Mouse (Mus musculus) myocyte (in vitro differentiated cells): ENCODE results near the gene Cerk. TPM values are rescaled to one million over a fixed set of nuclear protein-coding genes. Genes with fewer than 3 reads are reported as not detected.

ENCODE experiments used
- H3K27me3 ChIP-seq: one replicate; pipeline ENCODE4 v1.6.1; 2011; ENCODE audit not compliant: control insufficient read depth, insufficient read depth, insufficient read length
- H3K36me3 ChIP-seq: one replicate; pipeline ENCODE4 v1.6.1; 2011; ENCODE audit not compliant: control insufficient read depth, insufficient read depth
- H3K4me2 ChIP-seq: one replicate; pipeline ENCODE4 v1.6.1; 2011; ENCODE audit warnings: low read depth, control low read depth
- H3K4me3 ChIP-seq: one replicate; pipeline ENCODE4 v1.5.1; 2011; ENCODE audit warnings: mild to moderate bottlenecking, control low read depth, moderate library complexity
- H3K79me2 ChIP-seq: one replicate; pipeline ENCODE4 v1.6.1; 2011; ENCODE audit not compliant: control insufficient read depth, insufficient read depth
- H3ac ChIP-seq: one replicate; pipeline ENCODE4 v1.6.1; 2011; ENCODE audit not compliant: control insufficient read depth, insufficient read length
- CEBPB ChIP-seq: IDR thresholded peaks from 2 replicates; pipeline ENCODE4 v1.6.1; 2011; ENCODE audit warnings: mild to moderate bottlenecking, moderate library complexity; ENCODE audit not compliant: poor library complexity, insufficient read depth, severe bottlenecking
- E2F4 ChIP-seq: IDR thresholded peaks from one replicate; pipeline ENCODE4 v1.6.1; 2011; ENCODE audit warnings: mild to moderate bottlenecking, control low read depth, moderate library complexity; ENCODE audit not compliant: insufficient read depth
- MAX ChIP-seq: IDR thresholded peaks from one replicate; pipeline ENCODE4 v1.6.1; 2011; ENCODE audit warnings: low read depth, mild to moderate bottlenecking, control low read depth
- MYOD1 ChIP-seq, 3 experiments: IDR thresholded peaks; one replicate each; pipeline ENCODE4 v1.6.1; 2011; ENCODE audit warnings: control low read depth in 2 of 3, low read depth in 2 of 3, mild to moderate bottlenecking in 2 of 3, moderate library complexity in 1 of 3; ENCODE audit not compliant: insufficient read length in 2 of 3, control insufficient read depth in 1 of 3
- MYOG ChIP-seq, 3 experiments: IDR thresholded peaks; one replicate each; pipeline ENCODE4 v1.6.1; 2011; ENCODE audit warnings: control low read depth in 2 of 3, low read depth in 2 of 3, mild to moderate bottlenecking in 2 of 3; ENCODE audit not compliant: insufficient read length in 2 of 3, control insufficient read depth in 1 of 3, insufficient read depth in 1 of 3
- POLR2A ChIP-seq: IDR thresholded peaks from one replicate; pipeline ENCODE4 v1.6.1; 2011; ENCODE audit warnings: low read depth, mild to moderate bottlenecking, control low read depth, moderate library complexity; ENCODE audit not compliant: insufficient read length
- POLR2AphosphoS2 ChIP-seq: IDR thresholded peaks from one replicate; pipeline ENCODE4 v1.6.1; 2011; ENCODE audit warnings: low read depth, control low read depth; ENCODE audit not compliant: insufficient read length
- REST ChIP-seq: IDR thresholded peaks from one replicate; pipeline ENCODE4 v1.6.1; 2011; ENCODE audit warnings: mild to moderate bottlenecking, control low read depth, moderate library complexity; ENCODE audit not compliant: insufficient read depth, insufficient read length
- SRF ChIP-seq: IDR thresholded peaks from one replicate; pipeline ENCODE4 v1.6.1; 2011; ENCODE audit warnings: low read depth; ENCODE audit not compliant: control insufficient read depth, insufficient read length
- TCF12 ChIP-seq: IDR thresholded peaks from one replicate; pipeline ENCODE4 v1.6.1; 2011; ENCODE audit warnings: mild to moderate bottlenecking, control low read depth; ENCODE audit not compliant: poor library complexity, insufficient read depth, severe bottlenecking
- TCF3 ChIP-seq: IDR thresholded peaks from one replicate; pipeline ENCODE4 v1.6.1; 2011; ENCODE audit warnings: low read depth, control low read depth; ENCODE audit not compliant: insufficient read length
- USF1 ChIP-seq: IDR thresholded peaks from one replicate; pipeline ENCODE4 v1.6.1; 2011; ENCODE audit warnings: low read depth, mild to moderate bottlenecking, control low read depth, moderate library complexity
- polyA plus RNA-seq: library from polyadenylated mRNA; unstranded; fragments of >200 nt; fragmentation: generic; extraction: Trizol; gene quantifications from one replicate; pipeline ENCODE4 v1.2.1, GENCODE M21; 2012; ENCODE audit warnings: missing spikeins

The Cerk gene
- 13.8 TPM for polyA plus RNA-seq

DNA sequence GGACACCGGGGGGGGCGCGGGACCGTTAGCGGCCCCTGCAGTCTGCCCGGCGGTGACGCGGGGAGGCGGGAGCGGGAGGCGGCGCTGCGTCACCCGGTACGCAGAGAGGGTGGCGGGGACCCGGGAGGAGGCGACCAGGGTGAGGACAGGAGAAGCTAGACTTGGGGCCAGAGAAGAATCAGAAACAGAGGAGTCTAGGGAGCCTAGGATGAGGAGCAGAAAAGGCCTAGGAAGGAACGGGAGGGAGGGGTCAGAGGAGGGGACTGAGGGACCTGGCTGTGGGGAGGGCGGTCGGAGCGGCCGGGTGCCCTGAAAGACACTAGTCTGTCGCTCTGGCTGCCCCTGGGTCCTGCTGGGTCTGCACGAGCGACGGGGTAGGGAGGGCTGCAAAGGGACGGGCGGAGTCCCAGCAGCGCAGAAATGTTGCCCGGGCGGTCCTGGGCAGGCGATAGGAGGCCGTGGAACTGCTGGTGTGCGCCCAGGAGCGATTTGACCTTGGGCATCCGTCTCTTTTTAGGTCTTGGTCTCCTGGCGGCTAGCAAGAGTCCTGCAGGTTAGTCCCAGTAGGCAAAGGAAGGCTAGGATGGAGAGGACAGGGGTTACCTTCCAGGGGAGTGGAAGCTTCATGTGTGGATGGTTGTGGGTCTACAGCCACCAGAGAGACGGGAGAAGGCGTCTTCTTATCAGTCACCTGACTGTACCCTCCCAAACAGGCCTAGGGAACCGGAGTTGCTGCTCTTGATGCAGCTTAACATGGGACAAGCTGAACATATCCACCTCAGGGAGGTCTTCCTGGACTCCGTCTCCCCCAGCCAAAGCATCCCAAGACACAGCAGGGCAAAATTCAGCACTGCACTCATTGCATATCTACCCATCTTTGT, at the start of gene Cerk:
TSS of gene Cerk (minus strand) at position 453 of the 881 bp plus-strand sequence.
- TF ChIP-seq TCF3 (no peak), REST (no peak), USF1 (no peak), POLR2AphosphoS2 (peak; percentile 8), POLR2A (peak; percentile 51), TCF12 (no peak), CEBPB (no peak), MAX (no peak), MYOG (IDR thresholded peaks at IDR 0.05; ENCODE audit: control insufficient read depth in 1 of 3, insufficient read depth in 1 of 3, insufficient read length in 2 of 3, low read depth in 2 of 3) (no peak), MYOD1 (IDR thresholded peaks at IDR 0.05; ENCODE audit: control insufficient read depth in 1 of 3, insufficient read length in 2 of 3, low read depth in 2 of 3) (peak in 1 of 3 experiments; percentile 25), E2F4 (no peak), SRF (no peak)
- no peaks in the 10 kb centered on the region for H3K36me3 ChIP-seq
- H3K79me2 ChIP-seq: peaks cover 23% of the 10 kb centered on the region
- peak within 1 kb of the TSS; percentile 27 for H3ac ChIP-seq
- peak within 1 kb of the TSS; percentile 49 for H3K4me3 ChIP-seq
- no peaks in the 10 kb centered on the region for H3K27me3 ChIP-seq
- peak within 1 kb of the TSS; percentile 82 for H3K4me2 ChIP-seq

DNA sequence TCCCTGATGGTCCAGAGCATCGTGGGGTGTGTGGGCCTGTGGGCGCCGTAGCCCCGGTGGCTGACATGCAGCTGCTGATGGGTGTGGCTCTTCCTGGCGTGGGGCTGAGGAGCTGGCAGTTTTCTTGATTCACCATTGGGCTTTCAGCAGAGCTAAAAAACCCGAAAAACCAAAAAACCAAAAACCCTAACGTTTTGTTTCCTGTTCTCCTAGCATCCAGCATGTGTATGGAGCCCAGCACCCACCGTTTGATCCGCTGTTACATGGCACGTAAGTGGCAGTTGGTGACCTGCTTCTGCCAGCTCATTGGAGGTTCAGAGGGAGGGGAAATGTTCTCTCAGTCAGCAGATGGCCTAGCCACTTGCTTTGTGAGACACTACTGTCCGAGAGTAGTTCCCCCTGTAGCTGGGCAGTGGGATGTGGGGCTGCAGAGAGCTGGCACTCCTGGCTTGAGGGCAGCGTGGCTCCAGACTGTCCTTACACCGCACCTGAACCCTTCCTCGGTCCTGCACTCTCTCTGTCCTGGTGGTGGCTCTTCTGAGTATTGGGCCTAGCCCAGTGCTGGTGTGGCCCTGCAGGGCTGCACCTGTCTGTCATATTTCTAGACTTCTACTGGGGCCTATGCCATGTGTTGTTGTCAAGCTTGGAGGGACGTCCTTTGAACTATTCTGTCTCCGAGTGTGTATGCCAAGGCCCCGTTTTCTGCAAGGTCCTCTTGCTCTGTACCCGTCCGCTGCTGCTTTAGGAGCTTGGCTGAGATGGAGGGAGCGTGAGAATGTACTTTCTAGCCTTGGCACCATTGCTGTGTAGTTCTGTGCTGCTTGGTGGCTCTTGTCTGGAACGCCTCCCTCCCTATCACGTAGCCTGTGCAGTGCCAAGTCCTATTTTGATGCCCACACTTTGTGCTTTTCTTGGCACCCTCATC, 48.8 kb upstream of the Cerk start:
- H3K27me3 ChIP-seq: no peaks in the 10 kb centered on the region
- no peaks in the 10 kb centered on the region for H3K36me3 ChIP-seq
- no peak overlapping the region for H3ac ChIP-seq
- no peak overlapping the region for H3K4me2 ChIP-seq
- no peaks in the 10 kb centered on the region for H3K79me2 ChIP-seq
- H3K4me3 ChIP-seq: no peak overlapping the region
- TF ChIP-seq REST (no peak), CEBPB (no peak), MYOG (IDR thresholded peaks at IDR 0.05; ENCODE audit: control insufficient read depth in 1 of 3, insufficient read depth in 1 of 3, insufficient read length in 2 of 3, low read depth in 2 of 3) (peak in 2 of 3 experiments; percentile 39 to 55), POLR2A (no peak), MYOD1 (IDR thresholded peaks at IDR 0.05; ENCODE audit: control insufficient read depth in 1 of 3, insufficient read length in 2 of 3, low read depth in 2 of 3) (peak in 1 of 3 experiments; percentile 27)

DNA sequence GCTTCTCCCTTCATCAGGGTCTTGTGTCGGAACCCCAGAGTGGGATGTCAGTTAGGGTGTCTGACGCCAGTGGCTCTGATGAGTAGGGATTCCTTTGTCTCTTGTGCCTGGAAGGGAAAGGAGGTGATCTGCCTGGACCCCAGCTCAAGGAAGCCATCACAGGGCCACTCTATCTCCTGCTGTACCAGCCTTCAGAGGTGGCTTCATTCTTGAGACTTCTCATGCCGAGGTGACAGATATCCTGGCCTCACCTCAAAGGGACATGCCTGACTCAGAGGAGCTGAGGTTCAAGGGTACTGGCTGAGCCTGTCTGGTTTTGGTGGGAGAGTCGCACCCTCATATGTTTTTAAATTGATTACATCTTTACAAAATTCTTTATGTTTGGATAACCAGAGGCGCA, 48.1 kb upstream of the Cerk start:
- Histone ChIP-seq H3K4me2 (no peak overlapping the region), H3K27me3 (no peaks in the 10 kb centered on the region), H3K4me3 (no peak overlapping the region), H3K79me2 (no peaks in the 10 kb centered on the region), H3ac (no peak overlapping the region), H3K36me3 (no peaks in the 10 kb centered on the region)
- TF ChIP-seq REST (no peak), E2F4 (no peak)

DNA sequence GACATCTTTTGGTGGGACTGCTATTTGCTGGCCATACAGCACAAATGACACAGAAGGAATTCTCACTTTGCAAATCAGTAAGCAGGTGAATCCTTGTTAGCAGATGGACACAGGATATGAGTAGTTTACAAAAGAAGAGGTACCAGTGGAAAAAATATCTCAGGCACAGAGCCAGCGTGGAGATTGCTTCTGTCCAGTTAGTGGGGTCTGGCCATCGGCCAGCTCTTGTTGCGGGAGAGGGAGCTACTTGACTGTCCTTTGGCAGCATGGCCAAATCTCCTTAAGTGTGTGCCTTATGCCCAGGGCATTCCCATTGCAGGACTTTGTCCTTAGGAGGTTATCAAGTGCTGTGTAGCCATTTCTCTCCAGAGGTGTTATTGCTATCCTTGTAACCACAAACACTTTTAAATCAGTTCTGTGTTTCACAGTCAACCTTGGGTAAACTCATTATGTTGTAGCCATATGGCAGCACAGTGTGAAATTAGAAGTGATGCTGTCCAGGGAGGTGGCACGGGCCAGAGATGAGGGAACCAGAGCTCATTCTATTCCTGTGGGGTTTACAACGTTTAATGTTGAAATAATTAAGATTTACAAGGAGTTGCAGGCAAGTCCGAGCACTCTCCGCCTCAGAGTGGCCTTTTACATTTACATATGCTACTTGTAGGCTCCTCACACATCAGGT, 46.0 kb upstream of the Cerk start:
- TF ChIP-seq TCF3 (no peak), REST (no peak), POLR2A (no peak), MYOD1 (IDR thresholded peaks at IDR 0.05; ENCODE audit: control insufficient read depth in 1 of 3, insufficient read length in 2 of 3, low read depth in 2 of 3) (no peak), MAX (no peak), SRF (no peak), POLR2AphosphoS2 (no peak), MYOG (IDR thresholded peaks at IDR 0.05; ENCODE audit: control insufficient read depth in 1 of 3, insufficient read depth in 1 of 3, insufficient read length in 2 of 3, low read depth in 2 of 3) (no peak), USF1 (no peak), E2F4 (no peak), CEBPB (no peak), TCF12 (no peak)
- H3K36me3 ChIP-seq: no peaks in the 10 kb centered on the region

More for the DNA sequence above, 46.0 kb upstream of the Cerk start:
- H3K4me2 ChIP-seq: no peak overlapping the region
- H3K27me3 ChIP-seq: no peaks in the 10 kb centered on the region
- no peaks in the 10 kb centered on the region for H3K79me2 ChIP-seq
- H3K4me3 ChIP-seq: no peak overlapping the region
- H3ac ChIP-seq: no peak overlapping the region
